Mouse (Mus musculus): ENCODE data around the gene Mettl27. TPM values are rescaled to one million over a fixed set of nuclear protein-coding genes. Genes with fewer than 3 reads are reported as not detected.
"Not testable (repeated sequence)": the region's sequence is repeated elsewhere in the genome, so short reads cannot be mapped to it uniquely, and the experiment has no call there.

Mettl27 gene
- polyA plus RNA-seq, 1 experiment from 2014 or later, result 29.5 TPM

DNA sequence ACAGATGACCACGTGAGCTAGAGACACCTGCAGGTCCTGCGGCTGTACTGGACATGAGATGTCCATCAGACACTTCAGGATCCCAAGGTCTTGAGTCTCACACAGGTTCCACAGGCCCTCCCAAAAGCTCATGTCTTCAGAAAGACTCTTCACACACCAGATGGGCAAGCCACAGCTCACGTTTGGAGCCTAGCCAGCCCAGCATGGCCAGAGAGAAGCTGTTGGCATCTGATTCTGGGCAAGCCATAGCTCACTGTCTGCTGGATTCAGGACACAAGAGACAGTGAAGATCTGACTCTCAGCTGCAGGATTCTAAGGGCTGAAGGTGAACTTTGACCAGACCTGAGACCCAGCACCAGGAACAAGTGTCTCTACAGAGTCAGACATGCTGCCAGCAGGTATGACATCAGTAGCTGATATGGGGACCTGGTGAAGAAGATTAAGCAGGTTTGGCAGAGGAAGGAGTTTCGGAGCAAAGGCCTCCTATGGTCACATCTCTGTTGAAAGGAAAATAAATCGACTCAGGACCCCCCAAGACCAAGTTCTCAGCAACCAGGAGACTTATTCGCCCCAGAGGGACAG, 12.0 kb upstream of the Mettl27 start:
- DNase-seq (ENCODE audit: low spot score), result no peak

DNA sequence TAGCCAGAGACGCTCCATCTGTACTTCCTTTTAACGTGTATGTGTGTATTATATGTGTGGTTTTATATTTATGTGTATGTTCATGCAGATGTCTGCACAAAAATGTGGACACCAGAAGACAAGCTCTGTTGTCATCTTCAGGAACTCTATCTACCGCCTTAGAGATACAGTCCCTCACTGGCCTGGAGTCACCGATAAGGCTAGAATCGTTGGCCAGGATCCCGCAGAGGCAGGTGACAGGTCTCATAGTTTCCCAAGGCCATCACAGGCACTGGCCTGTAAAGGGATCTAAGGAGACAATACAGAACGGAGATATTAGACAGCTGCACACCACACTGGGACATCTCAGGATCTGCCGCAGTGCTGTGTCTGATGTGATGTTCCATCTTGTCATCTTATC, 11.1 kb upstream of the Mettl27 start:
- DNase-seq (ENCODE audit: low spot score), result no peak

DNA sequence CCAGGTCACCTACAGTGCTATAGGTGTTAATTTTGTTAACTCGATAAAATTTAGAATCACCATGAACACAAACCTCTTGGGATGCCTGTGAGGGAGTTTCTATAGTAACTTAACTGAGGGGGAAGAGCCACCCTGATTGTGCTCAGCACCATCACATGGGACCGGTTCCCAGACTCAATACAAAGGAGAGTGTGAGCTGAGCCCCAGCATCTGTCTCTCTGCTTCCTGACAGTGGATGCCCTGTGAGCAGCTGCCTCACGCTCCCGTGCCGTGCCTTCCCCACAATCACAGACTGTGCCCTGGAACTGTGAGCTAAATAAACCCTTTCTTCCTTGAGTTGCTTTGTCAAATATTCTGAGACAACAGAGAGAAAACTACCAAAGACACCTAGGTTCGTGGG, 9.0 kb upstream of the Mettl27 start:
- DNase-seq (ENCODE audit: low spot score), result no peak

DNA sequence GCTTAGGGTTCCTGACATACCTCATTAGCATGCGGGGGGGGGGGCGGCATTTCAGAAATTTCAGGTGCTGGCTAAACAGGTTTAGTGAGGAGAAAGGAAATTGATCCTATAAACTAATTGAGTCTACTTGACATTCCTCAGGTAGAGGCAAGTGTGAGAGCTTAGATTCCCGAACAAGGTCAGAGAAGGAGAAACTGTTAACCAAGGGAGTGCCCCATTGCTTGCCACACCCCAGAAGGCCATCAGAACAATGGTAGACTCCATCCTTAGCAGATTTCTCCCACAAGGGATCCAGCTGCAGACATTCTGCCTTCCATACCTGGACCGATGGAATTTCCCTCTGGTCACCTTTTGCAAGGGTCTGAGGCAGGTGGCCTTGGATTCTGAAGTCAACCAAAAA, 5.4 kb upstream of the Mettl27 start:
- DNase-seq (ENCODE audit: low spot score), result no peak

DNA sequence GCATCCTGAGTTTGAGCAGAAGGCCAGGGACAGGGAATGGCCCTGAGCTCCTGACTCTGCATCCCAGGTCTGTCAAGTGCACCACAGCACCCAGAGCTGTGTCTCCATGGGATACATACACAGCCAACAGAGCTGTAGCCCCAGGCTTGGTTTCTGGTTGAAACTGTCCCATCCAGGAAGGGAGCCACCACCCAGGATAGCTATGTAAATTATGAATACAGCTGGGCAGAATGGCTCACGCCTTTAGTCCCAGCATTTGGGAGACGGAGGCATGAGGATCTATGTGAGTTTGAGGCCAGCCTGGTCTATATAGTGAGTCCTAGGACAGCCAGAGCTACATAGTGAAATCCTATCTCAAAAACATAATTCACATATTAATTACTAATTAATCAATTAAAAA, 2.2 kb upstream of the Mettl27 start:
- no peak for DNase-seq (ENCODE audit: low spot score)

DNA sequence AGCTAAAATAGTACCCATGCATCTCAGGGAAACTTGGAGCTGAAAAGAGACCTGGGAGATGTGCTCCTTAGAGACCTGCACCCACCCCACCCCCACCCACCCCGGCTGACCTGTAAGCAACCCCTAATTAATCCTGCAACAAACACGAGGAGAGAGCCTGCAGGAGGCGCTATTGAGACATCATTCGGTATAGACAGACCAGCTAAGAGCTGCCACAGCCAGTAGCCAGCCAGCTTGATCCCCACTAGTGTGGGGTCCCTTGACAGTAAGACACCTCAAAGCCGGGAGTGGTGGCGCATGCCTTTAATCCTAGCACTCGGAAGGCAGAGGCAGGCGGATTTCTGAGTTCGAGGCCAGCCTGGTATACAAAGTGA, 722 bp downstream of the Mettl27 start:
- peak; percentile 74 for DNase-seq (ENCODE audit: low spot score)

DNA sequence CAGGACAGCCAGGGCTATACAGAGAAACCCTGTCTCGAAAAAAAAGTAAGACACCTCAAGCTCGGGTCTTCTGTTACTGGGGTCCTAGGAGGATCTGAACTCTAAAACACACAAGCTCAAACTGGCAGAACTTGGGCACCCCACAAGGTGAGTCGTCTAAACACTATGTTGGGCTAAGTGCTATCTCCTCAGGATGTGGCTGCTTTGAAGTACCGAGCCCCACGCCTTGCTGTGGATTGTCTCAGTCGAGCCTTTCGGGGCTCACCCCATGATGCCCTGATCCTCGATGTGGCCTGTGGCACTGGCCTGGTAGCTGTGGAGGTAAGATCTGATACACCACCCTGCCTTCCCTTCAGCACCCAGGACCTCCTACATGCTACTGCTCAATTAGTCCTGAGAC, 1.1 kb downstream of the Mettl27 start:
- peak; percentile 68 for DNase-seq (ENCODE audit: low spot score)

DNA sequence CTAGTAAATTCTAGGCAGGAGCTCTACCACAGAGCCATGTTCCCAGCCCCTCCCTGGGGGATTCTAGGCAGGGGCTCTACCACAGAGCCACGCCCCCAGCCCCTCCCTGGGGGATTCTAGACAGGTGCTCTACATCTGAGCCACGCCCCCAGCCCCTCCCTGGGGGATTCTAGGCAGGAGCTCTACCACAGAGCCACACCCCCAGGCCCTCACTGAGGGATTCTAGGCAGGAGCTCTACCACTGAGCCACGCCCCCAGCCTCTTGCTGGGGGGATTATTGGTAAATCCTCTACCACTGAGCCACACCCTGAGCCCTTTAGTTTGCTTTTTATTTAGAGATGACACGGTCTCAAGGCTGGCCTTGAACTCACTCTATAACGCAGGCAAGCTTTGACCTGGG, 1.5 kb downstream of the Mettl27 start:
- DNase-seq (ENCODE audit: low spot score), result not testable (repeated sequence)

DNA sequence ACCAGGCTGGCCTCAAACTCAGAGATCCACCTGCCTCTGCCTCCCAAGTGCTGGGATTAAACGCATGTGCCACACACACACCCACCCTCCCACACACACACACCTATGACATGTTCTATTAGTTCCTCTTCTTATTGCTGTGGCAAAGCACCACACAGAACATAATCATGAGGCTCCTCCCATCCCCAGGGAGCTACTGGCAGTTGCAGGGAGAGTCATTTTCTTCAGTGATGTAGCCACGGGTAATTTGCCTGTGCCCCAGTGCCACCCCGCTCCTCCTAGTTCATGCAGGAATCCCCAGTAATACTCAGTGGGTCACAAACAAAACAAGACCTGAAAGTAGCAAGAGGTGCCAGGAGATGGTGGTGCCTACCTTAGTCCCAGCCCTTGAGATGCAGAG, 2.5 kb downstream of the Mettl27 start:
- no peak for DNase-seq (ENCODE audit: low spot score)

DNA sequence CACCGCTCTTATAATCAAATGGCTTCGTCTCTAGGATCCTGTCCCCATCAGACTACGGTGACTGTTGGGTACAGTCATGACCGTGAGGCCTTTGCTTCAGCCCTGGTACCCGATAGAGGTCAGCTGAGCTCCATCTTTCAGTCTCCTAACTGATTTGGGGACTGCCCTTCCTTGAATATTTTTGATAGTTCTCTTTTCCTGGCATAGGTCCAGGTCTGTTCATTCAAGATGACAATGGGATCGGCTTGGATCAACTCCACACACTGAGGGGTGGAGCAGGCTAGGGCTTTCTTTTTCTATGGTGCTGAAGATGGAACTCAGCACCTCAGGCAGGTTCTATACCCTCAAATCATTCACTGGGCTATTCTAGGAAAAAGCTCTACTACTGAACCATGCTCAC, 3.9 kb downstream of the Mettl27 start:
- no peak for DNase-seq (ENCODE audit: low spot score)

DNA sequence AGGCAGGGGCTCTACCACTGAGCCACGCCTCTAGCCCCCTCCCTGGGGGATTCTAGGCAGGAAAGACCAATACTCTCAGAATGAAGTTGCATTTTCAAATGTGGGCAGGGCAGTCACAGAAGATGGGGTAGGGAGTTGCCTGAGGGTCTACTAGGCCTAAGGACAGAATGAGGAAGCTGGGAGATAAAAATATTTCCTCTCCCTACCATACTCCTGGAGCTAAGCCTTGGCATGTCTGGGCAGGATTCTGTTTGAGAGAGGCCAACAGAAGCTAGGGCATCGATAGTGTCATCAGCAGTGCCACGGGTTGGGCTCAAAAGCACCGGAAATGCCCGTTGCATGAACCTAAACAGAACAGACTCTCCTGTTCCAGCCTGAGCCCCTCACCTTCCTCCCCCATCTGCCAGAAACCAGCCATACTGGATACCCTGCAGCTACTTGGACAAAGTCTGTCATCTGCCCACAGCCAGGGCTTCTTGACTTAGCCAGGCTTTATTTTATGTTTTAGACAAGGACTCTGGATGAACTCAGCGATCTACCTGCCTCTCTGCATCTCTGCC, 4.5 kb downstream of the Mettl27 start:
- no peak for DNase-seq (ENCODE audit: low spot score)

DNA sequence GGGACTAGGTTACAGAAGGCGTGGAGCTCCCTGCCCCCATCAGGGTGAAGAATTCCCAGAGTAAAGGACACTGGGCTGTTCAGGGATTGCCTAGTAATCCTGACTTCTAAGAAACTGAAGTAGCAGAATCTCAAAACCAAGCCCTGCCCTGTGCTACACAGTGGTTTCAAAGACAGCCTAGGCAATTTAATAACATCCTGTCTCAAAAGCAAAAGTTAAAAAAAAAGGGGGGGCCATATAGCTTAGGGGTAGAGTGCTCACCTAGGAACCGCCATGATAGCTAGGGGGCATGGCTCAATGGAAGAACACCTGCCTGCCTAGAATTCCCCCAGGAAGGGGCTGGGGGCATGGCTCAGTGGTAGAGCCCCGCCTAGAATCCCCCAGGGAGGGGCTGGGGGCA, 6.9 kb downstream of the Mettl27 start:
- peak; percentile 54 for DNase-seq (ENCODE audit: low spot score)

DNA sequence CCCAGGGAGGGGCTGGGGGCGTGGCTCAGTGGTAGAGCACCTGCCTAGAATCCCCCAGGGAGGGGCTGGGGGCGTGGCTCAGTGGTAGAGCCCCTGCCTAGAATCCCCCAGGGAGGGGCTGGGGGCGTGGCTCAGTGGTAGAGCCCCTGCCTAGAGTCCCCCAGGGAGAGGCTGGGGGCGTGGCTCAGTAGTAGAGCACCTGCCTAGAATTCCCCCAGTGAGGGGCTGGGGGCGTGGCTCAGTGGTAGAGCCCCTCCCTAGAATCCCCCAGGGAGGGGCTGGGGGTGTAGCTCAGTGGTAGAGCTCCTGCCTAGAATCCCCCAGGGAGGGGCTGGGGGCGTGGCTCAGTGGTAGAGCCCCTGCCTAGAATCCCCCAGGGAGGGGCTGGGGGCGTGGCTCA, 7.4 kb downstream of the Mettl27 start:
- not testable (repeated sequence) for DNase-seq (ENCODE audit: low spot score)

DNA sequence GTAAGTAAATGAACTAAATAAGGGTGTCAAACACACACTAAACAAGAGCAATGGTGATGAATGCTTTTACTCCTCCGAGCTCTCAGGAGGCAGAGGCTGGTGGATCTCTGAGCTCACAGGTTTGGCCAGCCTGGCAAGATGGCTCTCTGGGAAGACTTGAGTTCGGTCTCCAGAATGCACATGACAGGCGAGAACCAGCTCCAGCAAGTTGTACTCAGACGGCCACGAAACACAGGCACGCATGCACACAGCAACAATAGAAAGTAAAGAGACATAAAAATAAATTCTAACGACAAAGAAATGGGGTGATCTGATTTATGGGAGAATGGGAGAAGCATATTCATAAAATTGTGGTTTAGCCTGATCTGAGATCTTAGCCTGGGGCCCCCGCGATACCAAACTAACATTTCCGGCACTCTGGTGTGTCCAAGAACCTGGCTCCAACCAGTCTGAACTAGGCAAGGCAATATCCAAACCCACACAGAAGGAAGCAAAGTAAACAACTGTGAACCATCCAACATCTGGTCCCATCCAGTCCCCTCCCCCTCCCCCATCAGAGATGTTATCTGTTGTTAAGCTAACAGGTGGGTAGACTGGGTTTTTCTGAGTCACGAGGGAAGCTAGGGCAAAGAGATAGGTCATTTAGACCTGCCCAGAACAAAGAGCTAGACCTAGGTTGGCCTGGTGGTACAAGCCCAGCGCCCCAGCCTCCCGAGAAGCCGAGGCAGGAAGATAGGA, 9.5 kb downstream of the Mettl27 start:
- peak; percentile 92 for DNase-seq (ENCODE audit: low spot score)

DNA sequence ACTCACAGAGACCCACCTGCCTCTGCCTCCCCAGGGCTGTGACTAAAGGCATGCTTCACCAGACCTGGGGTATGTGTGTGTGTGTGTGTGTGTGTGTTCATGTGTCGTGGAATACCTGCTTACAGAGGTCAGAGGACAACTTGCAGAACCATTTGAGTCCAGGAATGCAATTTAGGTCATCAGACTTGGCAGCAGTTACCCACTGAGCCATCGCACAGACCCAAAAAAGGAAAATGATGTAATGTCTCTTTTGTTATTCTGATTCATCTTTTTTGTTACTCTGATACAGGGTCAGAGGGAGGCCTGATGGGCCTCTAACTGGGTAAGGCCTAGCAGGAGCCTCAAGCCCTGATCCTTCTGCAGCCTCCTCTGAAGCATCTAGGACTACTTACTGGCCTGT, 10.6 kb downstream of the Mettl27 start:
- DNase-seq (ENCODE audit: low spot score), result no peak

DNA sequence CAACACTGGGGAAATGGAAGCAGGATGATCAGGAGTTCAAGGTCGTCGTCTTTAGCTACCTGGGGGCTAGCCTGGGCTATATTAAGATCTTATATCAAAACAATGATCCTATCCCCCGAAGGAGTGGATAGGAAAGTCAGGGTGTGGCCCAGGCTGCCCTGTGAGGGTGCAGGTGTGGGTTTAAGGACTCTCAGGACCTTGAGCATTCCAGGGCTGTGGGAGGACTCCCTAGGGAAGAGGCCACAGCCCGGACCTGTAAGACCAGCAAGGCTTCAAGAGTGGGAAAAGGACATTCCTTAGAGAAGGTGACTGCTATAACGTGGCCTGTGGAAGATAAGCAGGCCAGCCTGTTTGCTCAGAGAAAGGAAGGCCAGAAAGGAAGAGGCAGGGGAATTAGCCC, 12.0 kb downstream of the Mettl27 start:
- no peak for DNase-seq (ENCODE audit: low spot score)

DNA sequence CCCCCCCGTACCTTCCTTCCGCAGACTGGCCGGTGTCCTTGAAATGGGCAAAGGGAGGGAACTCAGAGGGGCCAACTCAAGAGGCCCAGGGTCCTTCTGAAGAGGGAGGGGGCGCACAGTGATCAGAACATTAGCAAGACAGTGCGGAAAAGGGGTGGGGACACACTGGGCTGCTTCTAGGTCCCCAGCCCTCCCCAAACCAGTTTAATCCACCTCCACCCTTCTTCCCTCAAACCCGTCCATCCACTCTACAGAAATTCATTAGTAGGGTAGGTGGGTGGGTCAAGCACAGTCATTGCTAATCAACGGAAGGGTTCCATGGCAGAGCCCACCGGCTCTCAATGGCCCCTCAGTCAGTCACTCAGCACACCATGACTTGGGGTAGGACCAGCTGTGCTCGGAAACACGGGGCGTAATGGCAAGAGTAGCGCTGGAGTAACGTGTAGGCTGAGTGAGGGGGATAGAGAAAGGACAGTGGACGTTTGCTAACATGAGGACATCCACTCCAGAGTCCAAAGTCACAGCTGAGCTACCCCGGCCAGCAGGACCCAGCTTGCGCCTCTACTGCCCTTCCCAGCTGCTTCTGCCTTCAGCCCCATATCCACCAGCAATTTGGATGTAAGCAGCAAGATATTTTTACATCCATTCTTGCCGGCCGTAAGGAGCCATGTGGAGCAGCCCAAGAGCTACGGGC, 13.2 kb downstream of the Mettl27 start:
- DNase-seq (ENCODE audit: low spot score), result no peak

DNA sequence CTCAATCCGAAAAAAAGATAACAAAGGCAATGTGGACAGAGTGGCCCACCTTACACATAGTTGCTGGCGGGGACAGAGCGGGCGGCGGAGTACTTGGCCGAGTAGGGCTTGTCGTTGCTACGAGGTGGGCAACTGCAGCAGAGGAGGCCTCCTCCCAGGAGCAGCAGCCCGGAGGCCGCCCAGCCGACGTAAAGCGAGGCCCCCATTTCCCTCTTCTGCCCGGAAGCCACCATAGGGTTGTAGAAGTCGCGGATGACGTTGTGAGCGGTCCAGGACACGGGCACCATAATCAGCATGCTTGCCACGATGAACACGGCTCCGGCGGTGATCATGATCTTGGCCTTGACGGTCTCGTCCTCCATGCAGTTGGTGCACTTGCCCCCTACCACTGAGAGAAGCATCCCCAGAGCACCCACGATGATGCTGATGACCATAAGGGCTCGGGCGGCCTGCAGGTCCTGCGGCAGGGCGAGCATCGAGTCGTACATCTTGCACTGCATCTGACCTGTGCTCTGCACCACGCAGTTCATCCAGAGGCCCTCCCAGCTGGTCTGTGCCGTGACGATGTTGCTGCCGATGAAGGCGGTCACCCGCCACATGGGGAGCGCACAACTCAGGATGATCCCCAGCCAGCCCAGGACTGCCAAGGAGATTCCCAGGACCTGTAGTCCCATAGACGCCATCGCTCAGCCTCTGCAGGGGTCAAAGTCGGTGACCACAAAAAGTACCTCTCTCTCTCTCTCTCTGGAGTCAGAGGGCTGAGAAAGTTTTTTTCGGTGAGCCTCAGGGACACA, 14.1 kb downstream of the Mettl27 start:
- DNase-seq (ENCODE audit: low spot score), result peak; percentile 54

DNA sequence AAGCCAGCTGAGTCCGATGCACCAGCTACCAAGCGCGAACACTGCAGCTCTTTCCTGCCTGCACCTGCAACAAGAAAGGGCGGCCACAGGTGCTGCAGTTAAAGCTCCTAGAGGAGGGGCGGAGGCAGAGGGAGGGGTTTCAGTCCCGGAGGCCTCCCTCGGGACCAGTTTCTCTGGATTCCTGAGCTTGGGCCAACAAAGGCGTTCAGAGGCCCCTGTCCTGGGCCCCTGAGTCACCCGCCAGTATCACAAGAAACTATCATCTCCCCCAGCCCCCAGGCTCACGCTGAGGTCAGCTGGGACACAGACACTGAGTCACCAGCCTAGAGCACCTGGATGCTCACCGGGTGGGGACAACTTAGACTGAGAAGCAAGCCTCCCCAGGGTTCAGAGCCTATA, 14.7 kb downstream of the Mettl27 start, which contains the start of gene Cldn4:
Gene Cldn4, minus strand, starts transcription at position 78 of the 399 bp plus-strand sequence.
- peak; percentile 83 for DNase-seq (ENCODE audit: low spot score)

DNA sequence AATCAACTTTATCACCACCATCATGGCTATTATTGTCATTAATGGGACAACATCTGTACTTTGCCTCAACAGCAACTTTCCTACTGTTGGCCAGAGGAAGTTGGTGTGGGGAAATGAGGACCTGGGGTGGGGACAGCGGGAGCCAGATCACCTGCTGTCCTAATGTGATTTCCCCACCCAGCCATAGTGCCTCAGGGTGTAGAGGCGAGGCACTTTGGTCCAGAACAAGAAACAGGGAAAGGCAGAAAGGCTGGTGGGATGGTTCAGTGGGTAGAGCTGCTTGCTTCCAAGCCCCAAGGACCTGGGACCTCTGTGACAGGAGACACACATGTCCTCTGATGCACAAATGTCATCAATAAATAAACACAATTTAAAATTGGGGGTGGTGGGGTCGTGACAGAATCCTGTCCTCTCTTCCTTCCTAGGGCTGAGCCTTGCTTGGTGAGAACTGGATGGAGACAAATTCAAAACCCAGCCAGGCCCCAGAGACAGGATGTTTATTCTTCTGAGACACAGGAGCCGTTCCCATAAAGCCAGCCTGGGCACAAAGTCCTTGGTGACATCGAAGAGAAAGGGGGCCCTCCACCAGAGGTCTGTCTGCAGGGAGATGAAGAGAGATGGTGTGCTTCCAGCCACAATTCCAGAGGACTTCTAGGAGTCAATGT, 15.4 kb downstream of the Mettl27 start:
- DNase-seq (ENCODE audit: low spot score), result no peak

DNA sequence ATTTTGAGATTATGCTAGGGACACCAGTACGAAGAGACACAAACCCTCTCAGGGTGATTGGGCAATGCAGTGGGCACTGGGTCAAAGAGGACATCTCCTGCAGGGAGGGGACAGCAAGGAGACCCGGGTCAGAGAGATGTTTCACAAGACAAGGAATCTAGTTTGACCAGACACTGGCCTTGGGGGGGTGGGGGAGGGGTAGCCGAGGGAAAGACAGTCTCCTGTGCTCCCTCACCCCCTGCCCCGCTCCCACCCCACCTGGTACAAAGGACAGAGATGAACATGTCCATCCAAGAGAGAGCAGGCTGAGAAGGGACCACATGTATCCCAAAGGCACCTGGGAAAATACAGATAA, 15.9 kb downstream of the Mettl27 start:
- no peak for DNase-seq (ENCODE audit: low spot score)
